Mouse (Mus musculus) gonadal fat pad, adult 2 months (tissue): ENCODE data around the gene Slc6a11. TPM values are rescaled to one million over a fixed set of nuclear protein-coding genes. Genes with fewer than 3 reads are reported as not detected.
A peak's percentile ranks its signal among the peaks of the same experiment; 100 is the strongest.

Experiments
- DNase-seq: peaks from one replicate; pipeline ENCODE4 v3.0.0-alpha.2; 2012; ENCODE audit warnings: low read depth
- polyA plus RNA-seq: library from polyadenylated mRNA; depleted of rRNA; stranded (reverse); fragments of >200 nt; gene quantifications from 2 replicates; pipeline ENCODE4 v1.2.3, GENCODE M21; 2012

Gene Slc6a11
- polyA plus RNA-seq, 1 experiment, result not detected

GRCm38 (mm10) chr6:114266273-114266672 lies 135.2 kb downstream of the Slc6a11 start:
- DNase-seq, result no peak

- no peak for DNase-seq
Measured at GRCm38 (mm10) chr6:114267979-114268378, 136.9 kb downstream of the Slc6a11 start.

DNA sequence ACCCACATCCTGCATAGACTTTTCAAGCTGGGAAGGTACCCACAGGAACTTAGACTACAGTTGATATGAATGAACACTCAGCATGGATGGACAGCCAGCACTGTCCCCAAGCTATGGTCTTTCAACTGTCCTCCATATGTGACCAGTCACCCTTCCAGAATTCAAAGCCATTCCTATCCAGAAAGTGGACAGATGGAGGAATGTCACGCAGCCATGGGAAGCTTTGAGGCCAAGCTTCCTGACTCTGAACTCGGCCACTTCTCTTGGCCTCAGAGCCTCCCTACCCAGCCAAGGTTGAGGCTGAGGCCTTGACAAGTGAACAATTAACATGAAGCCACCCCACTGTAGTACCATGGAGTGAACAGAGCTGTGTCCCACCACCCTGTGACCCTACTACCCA lies 138.5 kb downstream of the Slc6a11 start:
- no peak for DNase-seq

GRCm38 (mm10) chr6:114270799-114271198 lies 139.8 kb downstream of the Slc6a11 start:
- no peak for DNase-seq

- DNase-seq, result no peak
Measured at GRCm38 (mm10) chr6:114272279-114272678, 141.2 kb downstream of the Slc6a11 start.

DNA sequence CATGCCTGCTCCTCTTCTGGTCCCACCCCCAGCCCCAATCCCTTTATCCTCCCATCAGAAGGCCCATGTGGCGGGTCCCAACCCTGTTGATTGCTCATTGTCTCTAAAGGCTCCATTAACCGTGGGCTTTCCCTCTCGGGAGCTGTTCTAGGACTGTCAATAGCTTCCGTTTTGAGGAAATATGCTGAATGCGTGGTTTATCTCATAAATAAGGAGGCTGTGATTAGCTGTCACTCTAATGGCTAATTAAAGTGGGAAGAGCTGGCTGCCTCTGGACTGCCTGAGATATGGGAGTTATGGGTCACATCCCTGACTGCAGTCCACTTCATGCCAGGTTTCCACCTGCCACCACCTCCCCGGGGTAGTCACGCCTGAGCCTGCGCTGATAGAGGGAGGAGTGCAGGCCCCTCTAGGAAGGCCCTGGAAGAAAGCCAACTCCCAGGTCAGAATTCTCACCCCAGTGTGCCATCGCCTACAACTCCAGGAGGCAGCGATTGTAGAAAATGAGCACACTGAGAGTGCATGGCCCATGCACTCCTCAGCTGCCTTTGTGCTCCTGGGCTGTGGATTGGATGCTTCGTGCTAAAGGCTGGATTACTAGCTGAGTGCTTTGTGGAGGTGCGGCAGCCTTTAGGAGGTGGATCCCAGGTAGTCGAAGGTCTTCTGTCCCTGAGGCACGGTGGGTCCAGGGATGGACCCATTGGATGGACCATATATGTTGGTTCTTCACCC lies 143.1 kb downstream of the Slc6a11 start:
- no peak for DNase-seq

- DNase-seq, result no peak
Measured at GRCm38 (mm10) chr6:114275800-114276199, 144.8 kb downstream of the Slc6a11 start.

GRCm38 (mm10) chr6:114282469-114283277 lies 151.6 kb downstream of the Slc6a11 start, which contains the start of gene Slc6a1:
Slc6a1 (plus strand) TSS chr6:114282635.
- no peak for DNase-seq

- no peak for DNase-seq
Measured at GRCm38 (mm10) chr6:114283278-114283770, 152.3 kb downstream of the Slc6a11 start.

DNA sequence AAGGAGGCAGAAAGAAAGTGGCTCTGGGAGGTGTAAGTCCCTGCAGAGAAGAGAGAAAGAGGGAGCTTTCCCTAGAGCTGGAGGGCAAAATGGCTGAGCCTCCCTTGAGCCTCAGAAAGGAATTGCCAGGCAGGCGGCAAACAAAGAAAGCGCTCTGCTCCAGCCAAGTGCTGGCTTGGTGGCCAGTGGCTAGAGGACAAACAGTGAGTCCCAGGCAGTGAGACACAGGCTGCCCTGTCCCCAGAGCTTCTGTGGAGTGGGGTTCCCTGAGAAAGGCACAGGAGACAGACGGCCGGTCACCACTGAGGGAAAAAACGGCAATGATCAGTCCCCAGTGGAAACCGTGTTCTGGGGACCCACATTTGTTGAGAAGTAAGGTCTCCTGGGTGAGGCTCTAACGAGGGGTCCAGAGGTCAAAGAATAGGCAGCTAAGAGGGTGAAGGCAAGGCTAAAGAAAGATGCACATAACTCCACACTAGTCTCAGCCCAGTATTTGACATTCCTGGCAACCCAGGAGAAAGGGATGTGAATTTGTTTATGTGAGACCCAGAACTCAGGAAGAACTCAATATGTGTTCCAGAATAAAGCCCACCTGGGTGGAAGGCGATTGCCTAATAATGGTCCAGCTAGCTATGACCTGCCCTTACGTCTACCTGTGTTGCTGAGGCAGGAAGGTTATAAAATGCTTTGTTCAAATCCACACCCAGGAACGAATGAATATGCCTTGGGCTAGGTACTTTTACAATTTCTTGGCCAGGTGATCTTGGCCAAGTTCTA lies 153.1 kb downstream of the Slc6a11 start:
- peak; percentile 9 for DNase-seq

DNA sequence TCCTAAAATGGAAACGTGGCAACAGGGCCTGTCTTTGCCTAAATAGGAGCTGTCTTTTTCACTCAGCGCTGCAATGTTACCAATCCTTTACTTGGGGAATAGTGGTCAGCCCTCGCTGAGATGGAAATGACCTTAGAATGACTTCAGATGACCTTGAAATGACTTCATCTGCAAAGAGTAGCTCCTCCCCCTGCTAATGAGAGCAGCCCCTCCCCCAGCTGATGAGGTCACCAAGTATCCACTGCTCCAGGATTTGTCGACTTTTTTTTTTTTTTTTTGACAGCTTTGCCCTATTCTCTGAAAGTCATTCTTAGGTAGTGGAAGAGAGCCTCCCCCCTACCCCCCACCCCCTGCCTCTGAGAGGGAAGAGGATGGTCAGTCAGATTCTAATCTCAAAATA lies 154.4 kb downstream of the Slc6a11 start:
- no peak for DNase-seq

GRCm38 (mm10) chr6:114289106-114289505 lies 158.1 kb downstream of the Slc6a11 start:
- no peak for DNase-seq

- DNase-seq, result no peak
Measured at GRCm38 (mm10) chr6:114290184-114290583, 159.1 kb downstream of the Slc6a11 start.

- DNase-seq, result no peak
Measured at GRCm38 (mm10) chr6:114290929-114291328, 159.9 kb downstream of the Slc6a11 start.

DNA sequence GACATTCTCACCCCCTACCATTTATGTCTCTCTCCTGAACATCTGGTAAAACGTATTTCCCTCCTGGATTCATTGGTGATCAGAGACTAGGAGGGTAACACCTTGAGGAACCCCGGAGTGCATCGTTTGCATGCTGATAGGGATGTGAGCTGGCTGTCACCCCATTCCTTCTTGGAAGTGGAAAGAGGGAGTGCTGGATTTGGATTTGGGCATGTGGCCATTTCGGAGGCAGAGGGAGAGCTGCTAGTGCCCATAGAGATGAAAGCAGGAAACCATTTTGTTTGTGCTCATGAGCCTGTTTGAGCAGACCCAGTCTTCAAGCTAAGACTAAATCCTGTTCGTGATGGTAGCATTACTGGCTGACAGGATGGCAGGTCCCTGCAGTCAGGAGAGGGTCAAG lies 160.4 kb downstream of the Slc6a11 start:
- DNase-seq, result no peak

GRCm38 (mm10) chr6:114293511-114293910 lies 162.5 kb downstream of the Slc6a11 start:
- no peak for DNase-seq

DNA sequence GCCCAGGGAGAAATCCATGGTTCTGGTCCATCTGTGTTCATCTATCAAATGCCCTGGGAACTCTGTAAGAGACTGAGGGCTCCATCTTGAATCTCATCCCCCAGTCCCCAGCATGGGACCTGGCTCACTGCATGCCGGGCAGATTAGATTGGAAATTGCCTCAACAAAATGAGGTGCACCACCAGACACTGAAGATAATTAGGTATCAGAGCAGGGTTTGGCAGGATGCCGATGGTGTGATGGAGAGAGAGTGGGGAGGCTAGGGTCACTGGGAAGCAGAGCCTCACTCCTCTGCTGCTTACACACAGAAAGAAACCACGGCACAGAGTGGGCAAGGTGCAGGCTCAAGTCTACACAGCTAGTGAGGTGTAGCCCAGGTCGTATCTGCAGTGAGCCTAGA lies 164.0 kb downstream of the Slc6a11 start:
- DNase-seq, result no peak

- no peak for DNase-seq
Measured at GRCm38 (mm10) chr6:114297260-114298002, 166.4 kb downstream of the Slc6a11 start.
